Mouse (Mus musculus) ZHBTc4 (cell line): ENCODE measurements around the gene Hoxa5.

Experiments
- DNase-seq: peaks from one replicate; pipeline ENCODE4 v3.0.0-alpha.2; 2011; ENCODE audit warnings: low read depth, low spot score

The Hoxa5 gene

GRCm38 (mm10) chr6:52164626-52165440 is 39.6 kb downstream of the Hoxa5 start, which contains the start of gene Hoxa2:
Gene Hoxa2 (minus strand): TSS chr6:52164831.
- DNase-seq = no peak

GRCm38 (mm10) chr6:52164051-52164625 is 40.2 kb downstream of the Hoxa5 start:
- no peak for DNase-seq

- DNase-seq = no peak
These were observed 40.9 kb downstream of the Hoxa5 start for GRCm38 (mm10) chr6:52163366-52164031.

- no peak for DNase-seq
These were observed 41.6 kb downstream of the Hoxa5 start for GRCm38 (mm10) chr6:52162611-52163365.

- DNase-seq = no peak
These were observed 42.4 kb downstream of the Hoxa5 start for GRCm38 (mm10) chr6:52162093-52162380.

GRCm38 (mm10) chr6:52161336-52162092 is 42.9 kb downstream of the Hoxa5 start:
- no peak for DNase-seq

- no peak for DNase-seq
These were observed 43.7 kb downstream of the Hoxa5 start for GRCm38 (mm10) chr6:52160511-52161335.

- DNase-seq = no peak
These were observed 44.4 kb downstream of the Hoxa5 start for GRCm38 (mm10) chr6:52159979-52160378.

- DNase-seq = no peak
These were observed 45.1 kb downstream of the Hoxa5 start for GRCm38 (mm10) chr6:52159164-52159761.

- peak; percentile 97 for DNase-seq
These were observed 45.9 kb downstream of the Hoxa5 start, which contains the start of gene Hoxa1 for GRCm38 (mm10) chr6:52158276-52159051. Gene Hoxa1 (minus strand): TSS chr6:52158317.

GRCm38 (mm10) chr6:52157466-52158275 is 46.7 kb downstream of the Hoxa5 start:
- no peak for DNase-seq

GRCm38 (mm10) chr6:52156551-52157200 is 47.7 kb downstream of the Hoxa5 start:
- no peak for DNase-seq

- no peak for DNase-seq
These were observed 48.9 kb downstream of the Hoxa5 start for GRCm38 (mm10) chr6:52155471-52155870.

- peak; percentile 56 for DNase-seq
These were observed 50.3 kb downstream of the Hoxa5 start for GRCm38 (mm10) chr6:52154044-52154443.

GRCm38 (mm10) chr6:52153270-52153669 is 51.1 kb downstream of the Hoxa5 start:
- peak; percentile 49 for DNase-seq

GRCm38 (mm10) chr6:52152226-52153193 is 51.9 kb downstream of the Hoxa5 start:
- no peak for DNase-seq
